Mouse (Mus musculus) heart, embryonic 15.5 days (tissue): ENCODE measurements around the gene Gm11983. TPM values are rescaled to one million over a fixed set of nuclear protein-coding genes. Genes with fewer than 3 reads are reported as not detected.
"Not testable (repeated sequence)": the region's sequence is repeated elsewhere in the genome, so short reads cannot be mapped to it uniquely, and the experiment has no call there.

Experiments
- ATAC-seq: fragments of 200-750 bp; cut with Nextera tagmentation; replicated peaks from 2 replicates; pipeline ENCODE4 v1.8.0; 2017; ENCODE audit warnings: low read depth, moderate TSS enrichment; ENCODE audit not compliant: insufficient number of reproducible peaks, insufficient read depth, low FRiP score
- H3K27ac ChIP-seq: fragments of 300-500 bp; sonication (generic); 2 replicates; pipeline ENCODE4 v1.5.1; 2015; ENCODE audit warnings: mild to moderate bottlenecking, inconsistent platforms
- H3K27me3 ChIP-seq: fragments of 300-500 bp; sonication (generic); 2 replicates; pipeline ENCODE4 v1.6.1; 2015; ENCODE audit warnings: inconsistent platforms
- H3K36me3 ChIP-seq: fragments of 300-500 bp; sonication (generic); 2 replicates; pipeline ENCODE4 v1.6.1; 2015; ENCODE audit warnings: mild to moderate bottlenecking, inconsistent platforms
- H3K4me1 ChIP-seq: fragments of 300-500 bp; sonication (generic); replicated peaks from 2 replicates; pipeline ENCODE4 v1.6.1; 2015; ENCODE audit warnings: inconsistent platforms
- H3K4me2 ChIP-seq: fragments of 300-500 bp; sonication (generic); 2 replicates; pipeline ENCODE4 v1.6.1; 2015; ENCODE audit warnings: inconsistent platforms, mild to moderate bottlenecking, moderate library complexity
- H3K4me3 ChIP-seq: fragments of 300-500 bp; sonication (generic); 2 replicates; pipeline ENCODE4 v1.5.1; 2015; ENCODE audit warnings: mild to moderate bottlenecking, inconsistent platforms
- H3K9ac ChIP-seq: fragments of 300-500 bp; sonication (generic); 2 replicates; pipeline ENCODE4 v1.6.1; 2015; ENCODE audit warnings: mild to moderate bottlenecking, inconsistent platforms
- H3K9me3 ChIP-seq: fragments of 300-500 bp; sonication (generic); replicated peaks from 2 replicates; pipeline ENCODE4 v1.6.1; 2016; ENCODE audit warnings: inconsistent platforms
- WGBS: fragments of 180-500 bp; shearing (Covaris S2); methylation state at CpG from one replicate; pipeline ENCODE4 v1.1.7; 2015; ENCODE audit warnings: mixed read lengths; 5-methylcytosine and 5-hydroxymethylcytosine counted together
- polyA plus RNA-seq: library from polyadenylated mRNA; unstranded; fragments of >200 nt; fragmentation: Nextera tagmentation; extraction: Ambion mirVana; gene quantifications from 2 replicates; pipeline ENCODE4 v1.2.1, GENCODE M21; 2015

Gene Gm11983
- polyA plus RNA-seq, 1 experiment from 2014 or later = not detected

- 84% methylated on average over 5 of the region's 5 CpGs for WGBS
- ATAC-seq = no peak
- Histone ChIP-seq H3K27me3 (no peaks in the 10 kb centered on the region), H3K4me2 (no peak overlapping the region), H3K27ac (no peak overlapping the region), H3K4me3 (no peak overlapping the region), H3K9me3 (no peaks in the 10 kb centered on the region), H3K4me1 (no peaks in the 10 kb centered on the region), H3K36me3 (no peaks in the 10 kb centered on the region), H3K9ac (no peak overlapping the region)
Measured at GRCm38 (mm10) chr11:6842160-6842559, 4.7 kb upstream of the Gm11983 start.

- no peak overlapping the region for H3K4me2 ChIP-seq
- no peaks in the 10 kb centered on the region for H3K36me3 ChIP-seq
- 77% methylated on average over 3 of the region's 3 CpGs for WGBS
- no peak overlapping the region for H3K9ac ChIP-seq
- ATAC-seq = no peak
- no peaks in the 10 kb centered on the region for H3K4me1 ChIP-seq
- H3K27ac ChIP-seq = no peak overlapping the region
- no peaks in the 10 kb centered on the region for H3K9me3 ChIP-seq
- no peak overlapping the region for H3K4me3 ChIP-seq
- no peaks in the 10 kb centered on the region for H3K27me3 ChIP-seq
Measured at GRCm38 (mm10) chr11:6840775-6841174, 3.3 kb upstream of the Gm11983 start.

- Histone ChIP-seq H3K27me3 (no peaks in the 10 kb centered on the region), H3K4me1 (no peaks in the 10 kb centered on the region), H3K4me3 (no peak overlapping the region), H3K4me2 (no peak overlapping the region), H3K9ac (no peak overlapping the region), H3K27ac (no peak overlapping the region), H3K9me3 (no peaks in the 10 kb centered on the region), H3K36me3 (no peaks in the 10 kb centered on the region)
- 68% methylated on average over 13 of the region's 13 CpGs for WGBS
- no peak for ATAC-seq
Measured at GRCm38 (mm10) chr11:6834636-6835035, 2.8 kb downstream of the Gm11983 start.

- Histone ChIP-seq H3K36me3 (no peaks in the 10 kb centered on the region), H3K27ac (no peak overlapping the region), H3K4me1 (no peaks in the 10 kb centered on the region), H3K9me3 (no peaks in the 10 kb centered on the region), H3K4me3 (no peak overlapping the region), H3K27me3 (no peaks in the 10 kb centered on the region), H3K4me2 (no peak overlapping the region), H3K9ac (no peak overlapping the region)
- 89% methylated on average over 9 of the region's 9 CpGs for WGBS
- ATAC-seq = no peak
Measured at GRCm38 (mm10) chr11:6833731-6834130, 3.7 kb downstream of the Gm11983 start.

- H3K4me3 ChIP-seq = no peak overlapping the region
- no peaks in the 10 kb centered on the region for H3K4me1 ChIP-seq
- 41% methylated on average over 9 of the region's 9 CpGs for WGBS
- H3K27me3 ChIP-seq = no peaks in the 10 kb centered on the region
- H3K9me3 ChIP-seq = no peaks in the 10 kb centered on the region
- no peak overlapping the region for H3K27ac ChIP-seq
- no peak overlapping the region for H3K4me2 ChIP-seq
- no peak overlapping the region for H3K9ac ChIP-seq
- H3K36me3 ChIP-seq = no peaks in the 10 kb centered on the region
- ATAC-seq = no peak
Measured at GRCm38 (mm10) chr11:6831931-6832330, 5.5 kb downstream of the Gm11983 start.

GRCm38 (mm10) chr11:6828196-6828595 is 9.3 kb downstream of the Gm11983 start:
- H3K4me2 ChIP-seq = no peak overlapping the region
- no peaks in the 10 kb centered on the region for H3K9me3 ChIP-seq
- H3K27ac ChIP-seq = no peak overlapping the region
- no peak for ATAC-seq
- no peaks in the 10 kb centered on the region for H3K27me3 ChIP-seq
- no peaks in the 10 kb centered on the region for H3K36me3 ChIP-seq
- no peak overlapping the region for H3K4me3 ChIP-seq
- 52% methylated on average over 5 of the region's 5 CpGs for WGBS
- H3K9ac ChIP-seq = no peak overlapping the region
- no peaks in the 10 kb centered on the region for H3K4me1 ChIP-seq

- Histone ChIP-seq H3K4me1 (no peaks in the 10 kb centered on the region), H3K27ac (no peak overlapping the region), H3K9ac (no peak overlapping the region), H3K9me3 (no peaks in the 10 kb centered on the region), H3K4me3 (no peak overlapping the region), H3K4me2 (no peak overlapping the region), H3K27me3 (no peaks in the 10 kb centered on the region), H3K36me3 (no peaks in the 10 kb centered on the region)
- no peak for ATAC-seq
- WGBS = 88% methylated on average over 3 of the region's 3 CpGs
Measured at GRCm38 (mm10) chr11:6826157-6826556, 11.3 kb downstream of the Gm11983 start.

- H3K27ac ChIP-seq = no peak overlapping the region
- H3K36me3 ChIP-seq = no peaks in the 10 kb centered on the region
- ATAC-seq = no peak
- no peaks in the 10 kb centered on the region for H3K9me3 ChIP-seq
- no peaks in the 10 kb centered on the region for H3K4me1 ChIP-seq
- no peaks in the 10 kb centered on the region for H3K27me3 ChIP-seq
- 81% methylated on average over 2 of the region's 2 CpGs for WGBS
- no peak overlapping the region for H3K4me3 ChIP-seq
- H3K9ac ChIP-seq = no peak overlapping the region
- H3K4me2 ChIP-seq = no peak overlapping the region
Measured at GRCm38 (mm10) chr11:6823176-6823575, 14.3 kb downstream of the Gm11983 start.

GRCm38 (mm10) chr11:6814486-6814885 is 23.0 kb downstream of the Gm11983 start:
- Histone ChIP-seq H3K27ac (no peak overlapping the region), H3K9me3 (no peaks in the 10 kb centered on the region), H3K4me1 (no peaks in the 10 kb centered on the region), H3K9ac (no peak overlapping the region), H3K36me3 (no peaks in the 10 kb centered on the region), H3K4me2 (no peak overlapping the region), H3K27me3 (no peaks in the 10 kb centered on the region), H3K4me3 (no peak overlapping the region)
- 81% methylated on average over 4 of the region's 4 CpGs for WGBS
- no peak for ATAC-seq

- ATAC-seq, H3K4me3 ChIP-seq, H3K27me3 ChIP-seq, H3K9ac ChIP-seq, H3K4me1 ChIP-seq, H3K4me2 ChIP-seq, H3K27ac ChIP-seq, H3K9me3 ChIP-seq, H3K36me3 ChIP-seq: not testable (repeated sequence)
Measured at GRCm38 (mm10) chr11:6802879-6803278, 34.6 kb downstream of the Gm11983 start.

GRCm38 (mm10) chr11:6790690-6791089 is 46.8 kb downstream of the Gm11983 start:
- Histone ChIP-seq H3K27ac (no peak overlapping the region), H3K9me3 (no peaks in the 10 kb centered on the region), H3K9ac (no peak overlapping the region), H3K4me2 (no peak overlapping the region), H3K4me3 (no peak overlapping the region), H3K27me3 (no peaks in the 10 kb centered on the region), H3K4me1 (no peaks in the 10 kb centered on the region), H3K36me3 (no peaks in the 10 kb centered on the region)
- ATAC-seq = no peak
- WGBS = 89% methylated on average over 3 of the region's 3 CpGs
